1 mouse cellular context compared by ENCODE assay signal in the genomic region with DNA sequence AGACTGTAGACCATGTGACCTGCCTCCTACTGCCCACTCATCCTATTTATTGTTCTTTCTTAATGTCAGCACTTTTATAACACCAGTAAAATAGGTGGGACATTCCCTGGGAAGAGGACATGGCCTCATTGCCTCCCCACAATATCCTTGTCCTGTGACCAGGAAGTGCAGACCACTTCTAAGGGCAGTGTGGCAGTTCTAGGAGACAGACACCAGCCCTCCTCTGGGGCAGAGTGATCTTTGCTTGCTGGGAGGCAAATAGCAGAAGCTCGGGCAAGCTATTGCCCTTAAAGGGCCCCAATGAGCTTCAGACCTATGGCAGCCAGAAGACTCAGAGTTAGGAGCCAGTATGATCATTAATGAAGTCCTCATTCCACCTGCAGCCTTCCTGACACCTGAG.
TF ChIP-seq lines count a peak whose summit lies in the region.

No protein-coding gene starts in this region.

TF ChIP-seq in CH12.LX, 34 proteins besides CTCF, POLR2A, EP300 and RAD21:
- no peak for TF ChIP-seq ELF1 (IDR thresholded peaks at IDR 0.05; ENCODE audit: low read depth, low read length)
- no peak for TF ChIP-seq UBTF (IDR thresholded peaks at IDR 0.05; ENCODE audit: low read depth, low read length)
- TF ChIP-seq PAX5 (IDR thresholded peaks at IDR 0.05; ENCODE audit: low read length): no peak
- no peak for TF ChIP-seq MAX (IDR thresholded peaks at IDR 0.05; ENCODE audit: low read length)
- no peak for TF ChIP-seq IRF4 (IDR thresholded peaks at IDR 0.05; ENCODE audit: low read depth, low read length)
- no peak for TF ChIP-seq HCFC1 (IDR thresholded peaks at IDR 0.05; ENCODE audit: low read depth, low read length)
- TF ChIP-seq NRF1 (IDR thresholded peaks at IDR 0.05; ENCODE audit: low read depth, low read length): no peak
- TF ChIP-seq USF2 (conservative IDR thresholded peaks at IDR 0.05; ENCODE audit: low read depth, low read length): no peak
- no peak for TF ChIP-seq RCOR1 (conservative IDR thresholded peaks at IDR 0.05; ENCODE audit: low read depth, low read length)
- TF ChIP-seq BHLHE40 (IDR thresholded peaks at IDR 0.05; ENCODE audit: low read depth, low read length): no peak
- no peak for TF ChIP-seq ZMIZ1 (IDR thresholded peaks at IDR 0.05; ENCODE audit: low read depth, low read length)
- no peak for TF ChIP-seq ETS1 (conservative IDR thresholded peaks at IDR 0.05; ENCODE audit: low read depth, low read length)
- TF ChIP-seq NELFE (IDR thresholded peaks at IDR 0.05; ENCODE audit: low read depth, low read length): no peak
- TF ChIP-seq MXI1 (IDR thresholded peaks at IDR 0.05; ENCODE audit: low read depth, low read length): no peak
- no peak for TF ChIP-seq SIN3A (IDR thresholded peaks at IDR 0.05; ENCODE audit: low read length)
- TF ChIP-seq JUND (conservative IDR thresholded peaks at IDR 0.05; ENCODE audit: low read depth, low read length): no peak
- TF ChIP-seq JUN (IDR thresholded peaks at IDR 0.05; ENCODE audit: insufficient read depth, low read depth, low read length): no peak
- no peak for TF ChIP-seq POLR2AphosphoS2 (IDR thresholded peaks at IDR 0.05; ENCODE audit: low read depth, low read length)
- no peak for TF ChIP-seq SMC3 (IDR thresholded peaks at IDR 0.05; ENCODE audit: low read depth, low read length)
